Mouse (Mus musculus): Measurements from ENCODE around the gene Fdxr. TPM values are rescaled to one million over a fixed set of nuclear protein-coding genes. Genes with fewer than 3 reads are reported as not detected.

The Fdxr gene
- polyA plus RNA-seq, 1 experiment from 2014 or later: 6.9 TPM

GRCm38 (mm10) chr11:115247945-115248344, 28.9 kb downstream of the Fdxr start:
- H3K4me3 ChIP-seq (ENCODE audit: low read depth, low read length): no peak overlapping the region
- H3K36me3 ChIP-seq (ENCODE audit: insufficient read depth, low read length): peaks cover 9% of the 10 kb centered on the region; the same call in 1 of the 2 replicates
- H3K4me1 ChIP-seq (ENCODE audit: insufficient read depth, low read depth, low read length): no peaks in the 10 kb centered on the region
- no peak overlapping the region for H3K27ac ChIP-seq (ENCODE audit: low read length)
- TF ChIP-seq CTCF (IDR thresholded peaks at IDR 0.05) (no peak), EP300 (IDR thresholded peaks at IDR 0.05) (no peak)
- WGBS: 53% methylated on average over 6 of the region's 6 CpGs
- no peak for ATAC-seq
- no peak overlapping the region for H3K4me2 ChIP-seq (replicated peaks; ENCODE audit: low read depth, low read length)
- H3K9me3 ChIP-seq (ENCODE audit: low read length): no peaks in the 10 kb centered on the region
- H3K9ac ChIP-seq (replicated peaks; ENCODE audit: low read depth): no peak overlapping the region
- DNase-seq (ENCODE audit: low spot score): no peak
- H3K27me3 ChIP-seq (replicated peaks; ENCODE audit: insufficient read depth, low read length): peaks cover 38% of the 10 kb centered on the region

DNA sequence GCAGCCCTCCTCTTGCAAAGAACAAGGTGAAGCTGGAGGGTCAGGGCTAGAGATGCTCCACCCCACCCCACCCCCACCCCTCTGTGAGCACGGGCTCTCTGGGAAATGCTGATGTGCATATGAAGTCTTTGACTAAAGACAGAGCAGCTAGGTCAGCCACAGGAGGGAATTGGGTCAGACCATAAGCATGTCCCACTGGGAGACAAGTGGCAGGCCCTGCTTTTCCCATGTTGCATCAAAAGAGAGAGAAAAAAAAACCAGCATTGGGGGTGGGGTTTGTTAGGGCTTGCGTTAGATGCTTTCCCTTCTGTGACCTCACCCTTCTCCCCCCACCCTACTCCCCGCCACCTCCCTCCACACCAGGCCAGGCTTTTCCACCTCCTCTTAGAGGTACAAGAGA, 29.6 kb downstream of the Fdxr start:
- Histone ChIP-seq H3K4me1 (ENCODE audit: insufficient read depth, low read depth, low read length) (no peaks in the 10 kb centered on the region), H3K4me2 (replicated peaks; ENCODE audit: low read depth, low read length) (no peak overlapping the region), H3K9me3 (ENCODE audit: low read length) (no peaks in the 10 kb centered on the region), H3K4me3 (ENCODE audit: low read depth, low read length) (no peak overlapping the region), H3K27me3 (replicated peaks; ENCODE audit: insufficient read depth, low read length) (peaks cover 38% of the 10 kb centered on the region), H3K27ac (ENCODE audit: low read length) (no peak overlapping the region), H3K36me3 (ENCODE audit: insufficient read depth, low read length) (peaks cover 9% of the 10 kb centered on the region; the same call in 1 of the 2 replicates), H3K9ac (replicated peaks; ENCODE audit: low read depth) (no peak overlapping the region)
- 30% methylated on average over 3 of the region's 3 CpGs for WGBS
- DNase-seq (ENCODE audit: low spot score): no peak
- no peak for ATAC-seq
- TF ChIP-seq CTCF (IDR thresholded peaks at IDR 0.05) (no peak), EP300 (IDR thresholded peaks at IDR 0.05) (no peak)

DNA sequence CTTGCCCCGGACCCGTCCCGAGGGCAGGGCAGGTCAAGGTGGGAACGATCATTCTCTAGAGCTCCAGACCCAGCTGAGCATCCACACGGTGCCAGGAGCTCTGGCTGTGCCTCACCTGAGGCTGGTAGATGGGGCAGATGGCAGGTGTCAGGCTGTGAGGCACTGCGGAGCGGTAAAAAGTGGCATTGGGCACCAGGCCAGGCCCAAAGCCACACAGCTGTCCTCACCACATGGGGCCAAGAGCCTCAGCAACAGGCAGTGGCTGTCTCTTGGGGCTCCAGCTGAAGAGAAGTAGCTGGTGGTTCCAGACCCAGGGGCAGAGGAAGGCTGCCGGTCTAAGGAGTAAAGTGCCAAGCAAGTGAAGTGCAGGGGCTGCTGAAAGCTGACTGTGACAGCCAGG, 30.5 kb downstream of the Fdxr start:
- DNase-seq (ENCODE audit: low spot score) (no peak), ATAC-seq (no peak)
- Histone ChIP-seq H3K36me3 (ENCODE audit: insufficient read depth, low read length) (peaks cover 9% of the 10 kb centered on the region; the same call in 1 of the 2 replicates), H3K27ac (ENCODE audit: low read length) (no peak overlapping the region), H3K9me3 (ENCODE audit: low read length) (no peaks in the 10 kb centered on the region), H3K27me3 (replicated peaks; ENCODE audit: insufficient read depth, low read length) (peaks cover 36% of the 10 kb centered on the region), H3K4me1 (ENCODE audit: insufficient read depth, low read depth, low read length) (no peaks in the 10 kb centered on the region), H3K4me3 (ENCODE audit: low read depth, low read length) (no peak overlapping the region), H3K9ac (replicated peaks; ENCODE audit: low read depth) (no peak overlapping the region), H3K4me2 (replicated peaks; ENCODE audit: low read depth, low read length) (no peak overlapping the region)
- WGBS: 69% methylated on average over 8 of the region's 8 CpGs
- TF ChIP-seq CTCF (IDR thresholded peaks at IDR 0.05): no peak
- no peak for TF ChIP-seq EP300 (IDR thresholded peaks at IDR 0.05)

DNA sequence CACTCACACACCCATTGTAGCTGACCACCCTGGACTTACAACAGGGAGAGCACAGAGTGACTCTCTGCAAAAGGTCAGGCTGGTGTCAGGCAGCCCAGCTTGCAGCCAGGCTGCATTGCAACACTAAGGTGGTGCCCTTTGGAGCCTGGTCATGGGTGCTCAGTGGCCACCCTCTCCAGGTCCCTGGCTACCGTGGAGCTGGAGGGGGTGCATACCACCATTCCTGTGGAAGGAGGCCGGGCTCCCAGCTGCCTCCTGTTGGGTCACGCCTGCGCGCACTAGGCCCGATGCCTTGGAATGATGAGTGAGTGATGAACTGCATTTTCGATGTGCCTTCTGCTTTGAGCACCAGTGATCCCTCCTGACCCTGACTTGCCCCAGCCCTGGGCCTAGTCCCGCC, 32.0 kb downstream of the Fdxr start:
- no peak for TF ChIP-seq CTCF (IDR thresholded peaks at IDR 0.05)
- no peak for TF ChIP-seq EP300 (IDR thresholded peaks at IDR 0.05)
- ATAC-seq (peak; percentile 53), DNase-seq (ENCODE audit: low spot score) (peak; percentile 35)
- H3K9me3 ChIP-seq (ENCODE audit: low read length): no peaks in the 10 kb centered on the region
- H3K4me3 ChIP-seq (ENCODE audit: low read depth, low read length): no peak overlapping the region
- no peak overlapping the region for H3K9ac ChIP-seq (replicated peaks; ENCODE audit: low read depth)
- H3K27me3 ChIP-seq (replicated peaks; ENCODE audit: insufficient read depth, low read length): peaks cover 21% of the 10 kb centered on the region
- H3K4me1 ChIP-seq (ENCODE audit: insufficient read depth, low read depth, low read length): no peaks in the 10 kb centered on the region
- H3K4me2 ChIP-seq (replicated peaks; ENCODE audit: low read depth, low read length): no peak overlapping the region
- WGBS: 64% methylated on average over 8 of the region's 8 CpGs
- H3K27ac ChIP-seq (ENCODE audit: low read length): no peak overlapping the region
- H3K36me3 ChIP-seq (ENCODE audit: insufficient read depth, low read length): peaks cover 9% of the 10 kb centered on the region; the same call in 1 of the 2 replicates

- Histone ChIP-seq H3K4me1 (ENCODE audit: insufficient read depth, low read depth, low read length) (no peaks in the 10 kb centered on the region), H3K9ac (replicated peaks; ENCODE audit: low read depth) (no peak overlapping the region), H3K27me3 (replicated peaks; ENCODE audit: insufficient read depth, low read length) (peaks cover 11% of the 10 kb centered on the region), H3K27ac (ENCODE audit: low read length) (no peak overlapping the region), H3K36me3 (ENCODE audit: insufficient read depth, low read length) (peaks cover 9% of the 10 kb centered on the region; the same call in 1 of the 2 replicates), H3K4me2 (replicated peaks; ENCODE audit: low read depth, low read length) (no peak overlapping the region), H3K9me3 (ENCODE audit: low read length) (no peaks in the 10 kb centered on the region), H3K4me3 (ENCODE audit: low read depth, low read length) (no peak overlapping the region)
- WGBS: 76% methylated on average over 12 of the region's 12 CpGs
- no peak for ATAC-seq
- TF ChIP-seq CTCF (IDR thresholded peaks at IDR 0.05) (no peak), EP300 (IDR thresholded peaks at IDR 0.05) (no peak)
- no peak for DNase-seq (ENCODE audit: low spot score)
These were observed 33.1 kb downstream of the Fdxr start for GRCm38 (mm10) chr11:115243783-115244182.

DNA sequence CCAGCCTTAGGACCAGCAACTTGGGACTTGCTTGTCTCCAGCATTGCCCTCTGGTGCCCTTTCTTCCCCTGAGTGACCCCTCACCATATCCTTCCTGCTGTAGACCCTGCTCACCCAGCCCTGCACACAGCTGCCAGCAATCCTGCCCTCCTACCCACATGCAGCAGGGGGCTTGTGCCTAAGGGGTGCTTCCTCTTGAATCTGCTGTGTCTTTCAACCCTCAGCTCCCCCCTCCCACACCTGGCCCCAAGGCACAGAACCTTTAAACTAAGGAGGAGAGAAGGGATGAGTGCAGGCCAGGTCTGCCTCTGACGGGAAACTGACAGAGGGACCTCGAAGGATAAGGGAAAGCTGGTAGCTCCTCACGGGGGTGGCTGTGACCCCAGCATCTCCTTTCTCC, 34.1 kb downstream of the Fdxr start:
- Histone ChIP-seq H3K4me1 (ENCODE audit: insufficient read depth, low read depth, low read length) (no peaks in the 10 kb centered on the region), H3K9me3 (ENCODE audit: low read length) (no peaks in the 10 kb centered on the region), H3K4me2 (replicated peaks; ENCODE audit: low read depth, low read length) (no peak overlapping the region), H3K4me3 (ENCODE audit: low read depth, low read length) (no peak overlapping the region), H3K9ac (replicated peaks; ENCODE audit: low read depth) (no peak overlapping the region), H3K27me3 (replicated peaks; ENCODE audit: insufficient read depth, low read length) (0 out of 2 replicates have a peak, but pooled peaks cover under 1% of the 10 kb centered on the region), H3K27ac (ENCODE audit: low read length) (no peak overlapping the region), H3K36me3 (ENCODE audit: insufficient read depth, low read length) (peaks cover 9% of the 10 kb centered on the region; the same call in 1 of the 2 replicates)
- ATAC-seq: no peak
- TF ChIP-seq CTCF (IDR thresholded peaks at IDR 0.05) (no peak), EP300 (IDR thresholded peaks at IDR 0.05) (no peak)
- WGBS: 65% methylated on average over 3 of the region's 3 CpGs
- no peak for DNase-seq (ENCODE audit: low spot score)

DNA sequence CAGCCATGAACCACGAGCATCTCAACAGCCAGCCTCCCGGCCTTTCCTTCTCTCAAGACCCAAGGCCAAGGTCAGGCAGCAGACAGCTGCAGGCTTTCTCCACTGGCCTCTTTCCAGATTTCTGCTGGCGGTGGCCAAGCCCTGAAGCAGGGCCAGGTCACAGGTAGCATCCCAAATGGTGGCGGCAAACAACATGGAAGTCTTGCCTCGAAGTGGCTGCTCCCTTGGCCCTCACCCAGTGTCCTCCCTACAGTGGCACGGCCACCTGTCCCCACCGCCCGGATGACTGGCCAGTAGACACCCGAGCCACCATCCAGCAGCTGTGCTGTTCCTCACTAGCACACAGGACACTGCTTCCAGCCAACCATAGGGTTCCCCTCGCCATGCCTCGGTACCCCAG, 35.4 kb downstream of the Fdxr start:
- no peaks in the 10 kb centered on the region for H3K27me3 ChIP-seq (replicated peaks; ENCODE audit: insufficient read depth, low read length)
- H3K27ac ChIP-seq (ENCODE audit: low read length): no peak overlapping the region
- no peak for DNase-seq (ENCODE audit: low spot score)
- no peak overlapping the region for H3K4me2 ChIP-seq (replicated peaks; ENCODE audit: low read depth, low read length)
- ATAC-seq: no peak
- TF ChIP-seq EP300 (IDR thresholded peaks at IDR 0.05) (no peak), CTCF (IDR thresholded peaks at IDR 0.05) (no peak)
- WGBS: 79% methylated on average over 11 of the region's 11 CpGs
- H3K36me3 ChIP-seq (ENCODE audit: insufficient read depth, low read length): peaks cover 9% of the 10 kb centered on the region; the same call in 1 of the 2 replicates
- no peak overlapping the region for H3K4me3 ChIP-seq (ENCODE audit: low read depth, low read length)
- no peaks in the 10 kb centered on the region for H3K4me1 ChIP-seq (ENCODE audit: insufficient read depth, low read depth, low read length)
- no peak overlapping the region for H3K9ac ChIP-seq (replicated peaks; ENCODE audit: low read depth)
- no peaks in the 10 kb centered on the region for H3K9me3 ChIP-seq (ENCODE audit: low read length)
